Mouse (Mus musculus): ENCODE data around the gene Hrc. TPM values are rescaled to one million over a fixed set of nuclear protein-coding genes. Genes with fewer than 3 reads are reported as not detected.
A peak's percentile ranks its signal among the peaks of the same experiment; 100 is the strongest.
"Not testable (repeated sequence)": the region's sequence is repeated elsewhere in the genome, so short reads cannot be mapped to it uniquely, and the experiment has no call there.

Gene Hrc
- total RNA-seq, 1 experiment from 2014 or later: not detected

DNA sequence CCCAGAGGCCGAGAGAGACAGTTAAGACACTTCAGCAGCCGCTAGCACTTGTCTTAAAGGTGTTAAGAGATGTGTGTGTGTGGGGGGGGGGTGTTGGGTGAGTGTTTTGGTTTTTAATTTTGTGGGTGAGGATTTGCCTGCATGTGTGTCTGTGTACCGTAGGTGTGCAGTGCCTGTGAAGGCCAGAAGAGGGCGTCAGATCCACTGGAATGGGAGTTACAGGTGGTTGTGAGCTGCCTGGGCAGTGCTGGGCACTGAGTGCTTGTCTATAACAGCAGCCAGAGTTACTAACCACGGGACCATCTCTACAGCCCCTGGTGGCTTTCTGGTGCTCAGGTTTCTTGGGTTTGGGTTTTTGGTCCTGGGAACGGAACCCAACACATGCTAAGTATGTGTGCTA lies 3.6 kb upstream of the Hrc start:
- no peak for ATAC-seq (ENCODE audit: extremely low read depth, insufficient number of reproducible peaks, low FRiP score, poor library complexity, severe bottlenecking)

DNA sequence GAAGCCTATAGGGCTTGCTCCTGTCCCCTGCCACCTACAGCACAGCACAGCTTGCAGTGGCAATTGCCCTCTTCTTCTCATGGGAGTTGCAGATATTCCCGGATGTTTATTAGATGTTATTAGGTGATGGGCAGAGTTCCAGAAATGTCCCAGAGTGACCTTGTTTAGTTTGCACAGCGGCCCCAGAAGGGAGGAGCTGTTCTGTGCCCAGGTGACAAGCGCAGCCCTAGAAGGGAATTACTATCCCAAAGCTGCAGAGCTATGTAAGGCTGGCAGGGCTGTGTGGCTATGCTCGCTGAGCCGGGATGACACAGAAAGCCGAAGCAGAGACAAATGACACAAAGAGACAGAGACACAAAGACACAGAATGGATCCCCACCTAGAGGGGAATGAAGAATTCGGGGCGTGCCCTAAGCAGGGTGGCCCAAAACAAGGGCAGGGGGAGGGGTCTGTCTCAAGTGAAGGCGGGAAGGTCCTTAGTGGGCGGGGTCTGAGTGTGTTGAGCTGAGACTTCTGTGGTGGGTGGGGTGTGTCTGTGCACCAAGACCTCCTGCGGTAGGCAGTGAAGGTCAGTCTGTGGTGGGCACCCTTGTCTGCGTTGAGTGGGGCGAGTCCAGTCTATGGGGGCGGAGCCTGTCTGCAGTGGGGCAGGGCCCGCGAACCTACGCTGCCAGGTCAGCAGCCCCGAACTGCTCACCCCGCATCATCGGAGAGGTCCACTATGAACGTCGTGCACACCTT lies 2.2 kb upstream of the Hrc start:
- no peak for ATAC-seq (ENCODE audit: extremely low read depth, insufficient number of reproducible peaks, low FRiP score, poor library complexity, severe bottlenecking)

DNA sequence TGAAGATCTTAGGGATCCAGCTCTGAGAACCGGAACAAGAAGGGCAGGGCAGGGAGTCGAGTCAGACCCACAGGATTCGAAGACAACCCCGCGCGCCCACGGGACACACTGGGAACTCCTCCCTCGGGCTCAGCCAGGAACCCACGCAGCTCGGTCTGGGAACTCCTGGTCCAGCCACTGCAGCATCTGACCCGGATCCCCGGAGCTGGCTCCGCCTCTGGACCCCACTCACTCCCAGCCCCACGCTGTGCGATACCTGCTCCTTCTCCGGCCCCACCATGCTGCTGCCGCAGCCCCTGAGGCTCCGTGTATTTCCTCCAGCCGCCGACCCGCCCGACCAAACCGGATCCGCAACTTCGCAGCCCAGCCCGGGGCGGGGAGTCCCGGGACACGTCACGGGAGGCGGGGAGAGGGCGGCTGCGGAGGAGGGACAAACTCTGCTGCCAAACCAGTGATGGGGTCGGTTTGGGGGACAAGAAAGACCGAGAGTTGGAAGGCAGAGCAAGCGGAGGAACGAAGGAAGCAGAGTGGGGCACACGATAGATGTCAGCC lies 1.6 kb upstream of the Hrc start, which contains the start of gene Trpm4:
Gene Trpm4 (minus strand): TSS at position 350 of the 552 bp plus-strand sequence.
- ATAC-seq (ENCODE audit: extremely low read depth, insufficient number of reproducible peaks, low FRiP score, poor library complexity, severe bottlenecking): peak; percentile 39

DNA sequence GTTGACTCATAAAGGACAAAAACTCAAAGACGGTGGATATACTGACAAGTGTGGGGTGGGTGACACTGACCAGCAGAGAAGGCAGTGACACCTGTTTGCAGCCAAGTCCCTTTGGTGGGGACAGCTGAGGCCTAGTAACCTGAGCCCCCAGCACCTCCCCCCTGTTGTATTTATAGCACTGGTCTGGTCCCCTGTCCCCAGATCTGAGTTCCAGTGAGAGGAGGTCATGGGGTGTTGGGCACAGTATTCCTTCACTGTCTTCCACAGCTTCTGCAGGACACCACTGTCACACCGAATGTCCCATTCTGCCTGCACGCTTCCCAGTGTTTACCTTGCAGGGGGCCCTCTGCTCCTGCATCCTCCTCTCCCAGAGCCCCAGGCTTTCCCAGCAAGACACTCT lies 485 bp upstream of the Hrc start:
- ATAC-seq (ENCODE audit: extremely low read depth, insufficient number of reproducible peaks, low FRiP score, poor library complexity, severe bottlenecking): no peak

DNA sequence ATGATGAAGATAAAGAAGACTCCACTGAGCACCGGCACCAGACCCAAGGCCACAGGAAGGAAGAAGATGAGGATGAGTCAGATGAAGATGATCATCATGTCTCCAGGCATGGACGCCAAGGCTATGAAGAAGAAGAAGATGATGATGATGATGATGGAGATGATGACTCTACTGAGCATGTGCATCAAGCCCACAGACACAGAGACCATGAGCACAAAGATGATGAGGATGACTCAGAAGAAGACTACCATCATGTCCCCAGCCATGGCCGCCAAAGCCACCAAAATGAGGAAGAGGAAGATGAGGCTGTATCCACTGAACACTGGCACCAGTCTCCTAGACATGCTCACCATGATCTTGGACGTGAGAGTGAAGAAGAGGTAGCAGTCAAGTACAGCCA lies 1.2 kb downstream of the Hrc start:
- ATAC-seq (ENCODE audit: extremely low read depth, insufficient number of reproducible peaks, low FRiP score, poor library complexity, severe bottlenecking): no peak

DNA sequence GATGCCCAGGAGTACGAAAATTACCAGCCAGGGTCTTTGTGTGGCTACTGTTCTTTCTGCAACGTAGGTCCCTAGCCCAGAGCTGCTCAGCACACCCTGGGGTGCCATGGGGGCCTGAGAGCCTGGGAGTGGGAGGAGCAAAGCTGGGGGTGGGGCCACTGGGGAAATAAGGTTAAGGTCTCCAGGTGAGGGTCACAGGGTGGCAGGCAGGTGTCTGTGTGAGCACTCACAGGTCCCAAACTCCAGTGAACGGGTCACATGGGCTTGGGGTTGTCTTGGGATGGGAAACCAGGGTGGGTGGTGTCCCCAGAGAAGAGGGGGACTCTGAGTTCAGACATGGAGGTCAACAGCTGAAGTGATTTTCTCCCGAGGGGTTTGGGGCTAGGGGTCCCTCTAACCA lies 2.4 kb downstream of the Hrc start:
- no peak for ATAC-seq (ENCODE audit: extremely low read depth, insufficient number of reproducible peaks, low FRiP score, poor library complexity, severe bottlenecking)

DNA sequence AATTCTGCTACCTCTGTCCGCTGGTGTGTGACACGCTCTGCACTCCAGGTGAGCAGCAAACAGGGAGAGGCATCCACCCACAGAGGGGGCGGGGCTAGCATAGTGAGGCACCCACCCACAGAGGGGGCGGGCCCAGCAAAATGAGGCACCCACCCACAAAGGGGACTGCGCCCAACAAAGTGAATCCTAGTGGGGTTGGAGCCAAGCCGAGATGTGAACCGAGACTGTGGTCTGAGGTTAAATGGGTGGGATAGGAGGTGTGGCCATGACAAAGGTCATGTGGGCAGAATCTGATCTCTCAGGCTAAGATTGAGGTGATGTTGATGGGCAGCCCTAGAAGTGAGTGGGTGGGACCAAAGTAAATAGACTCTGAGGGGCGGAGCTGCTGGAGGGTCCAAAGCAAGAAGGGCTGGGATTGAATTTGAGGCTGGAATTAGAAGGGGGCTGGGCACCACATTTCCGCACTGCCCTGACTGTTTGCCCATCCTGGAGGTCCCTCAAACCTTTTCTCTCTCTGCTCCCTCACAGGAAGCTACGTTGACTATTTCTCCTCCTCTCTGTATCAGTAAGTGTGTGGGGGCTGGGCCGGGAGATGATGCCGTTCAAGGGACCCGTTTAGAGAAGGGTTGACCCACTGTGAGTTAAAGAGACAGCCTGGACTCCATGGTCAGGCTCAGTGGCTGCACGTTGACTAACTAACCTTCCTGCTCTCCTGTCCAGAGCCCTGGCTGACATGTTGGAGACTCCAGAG lies 3.2 kb downstream of the Hrc start:
- 0 out of 2 replicates have a peak, but pooled peaks have one; percentile 2 for ATAC-seq (ENCODE audit: extremely low read depth, insufficient number of reproducible peaks, low FRiP score, poor library complexity, severe bottlenecking)

DNA sequence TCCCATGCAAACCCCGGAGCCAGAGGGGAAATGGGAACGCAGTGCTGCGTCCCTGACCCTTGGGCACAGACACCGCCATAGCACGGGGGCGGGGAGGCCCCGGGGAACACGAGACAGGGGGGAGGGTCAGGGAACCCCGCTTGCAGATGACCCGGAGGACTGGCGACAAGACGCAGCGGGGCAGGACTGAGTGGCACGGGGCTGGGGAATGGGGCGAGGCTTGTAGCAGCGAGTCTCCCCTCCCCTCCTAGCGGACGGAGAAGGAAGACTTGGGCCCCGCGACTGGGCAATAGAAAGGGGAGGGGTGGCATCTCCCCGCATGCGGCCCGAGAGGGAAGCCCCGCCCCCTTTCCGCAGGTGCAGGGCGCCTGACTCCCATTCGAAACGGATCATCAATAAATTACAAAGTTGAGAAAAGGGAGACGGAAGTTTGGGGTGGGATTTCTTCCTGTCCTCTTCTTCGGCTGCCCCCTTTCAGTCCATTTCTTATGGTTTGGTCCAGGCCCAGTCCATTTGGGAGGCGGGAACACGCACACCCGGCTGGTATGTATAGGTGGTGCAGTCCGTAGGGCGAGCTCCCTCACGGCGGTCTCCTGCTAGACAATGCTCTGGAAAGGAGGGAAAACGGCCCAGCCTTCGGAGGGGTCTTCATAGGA lies 4.4 kb downstream of the Hrc start:
- ATAC-seq (ENCODE audit: extremely low read depth, insufficient number of reproducible peaks, low FRiP score, poor library complexity, severe bottlenecking): no peak

DNA sequence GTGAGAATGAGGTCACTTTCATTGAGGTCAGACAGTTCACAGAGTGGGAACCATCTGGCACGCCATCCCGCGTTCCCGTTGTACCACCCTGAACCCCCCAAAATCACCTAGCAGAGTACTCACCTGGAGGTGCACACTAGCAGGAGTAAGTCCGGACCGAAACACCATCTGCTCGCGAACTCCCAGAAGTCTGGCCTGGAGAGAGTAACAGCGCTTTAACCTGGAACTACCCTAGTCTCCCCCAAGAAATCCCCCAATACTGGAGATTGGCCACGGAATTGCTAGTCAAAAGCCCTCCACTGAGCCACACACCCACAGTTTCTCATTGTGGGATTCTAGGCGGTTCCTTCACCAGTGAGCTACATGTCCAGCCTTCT lies 5.0 kb downstream of the Hrc start:
- ATAC-seq (ENCODE audit: extremely low read depth, insufficient number of reproducible peaks, low FRiP score, poor library complexity, severe bottlenecking): no peak

DNA sequence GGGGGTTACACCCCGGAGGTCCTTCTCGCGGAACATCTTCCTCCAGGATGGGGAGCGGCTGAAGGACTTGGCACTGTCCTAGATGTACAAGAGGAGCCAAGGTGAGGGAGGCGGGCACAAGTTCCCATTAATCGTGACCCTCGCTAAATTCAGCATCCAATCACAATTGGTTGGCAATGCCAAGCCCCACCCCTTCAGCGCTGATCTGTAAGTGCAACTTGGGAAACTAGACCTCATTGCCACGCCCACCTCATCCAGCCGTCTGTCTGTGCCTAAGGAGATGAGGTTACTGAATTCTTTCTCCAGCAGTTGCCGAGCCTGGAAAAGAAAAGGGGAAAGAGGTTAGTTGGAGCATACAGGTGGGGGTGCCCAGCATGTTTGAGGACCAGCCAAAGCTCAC lies 5.6 kb downstream of the Hrc start:
- no peak for ATAC-seq (ENCODE audit: extremely low read depth, insufficient number of reproducible peaks, low FRiP score, poor library complexity, severe bottlenecking)

DNA sequence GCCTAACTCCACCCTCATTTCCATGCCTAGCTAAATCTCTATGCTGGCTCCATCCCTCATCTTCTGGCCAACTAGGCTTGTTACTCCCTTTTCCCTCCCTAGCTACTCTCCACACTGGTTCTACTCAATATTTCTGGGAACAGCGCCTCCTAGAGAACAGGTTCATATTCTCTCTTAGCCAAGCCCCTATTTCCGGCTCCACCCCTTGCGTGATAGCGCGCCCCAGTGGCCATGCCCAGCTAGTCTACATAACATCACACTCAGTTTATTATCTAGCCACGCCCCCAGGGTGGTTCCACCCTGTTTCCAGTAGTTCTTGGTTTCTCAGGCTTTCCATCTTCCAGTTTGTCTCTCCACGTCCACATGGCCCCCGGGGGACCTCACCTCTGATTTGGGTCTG lies 6.2 kb downstream of the Hrc start:
- ATAC-seq (ENCODE audit: extremely low read depth, insufficient number of reproducible peaks, low FRiP score, poor library complexity, severe bottlenecking): peak; percentile 54

DNA sequence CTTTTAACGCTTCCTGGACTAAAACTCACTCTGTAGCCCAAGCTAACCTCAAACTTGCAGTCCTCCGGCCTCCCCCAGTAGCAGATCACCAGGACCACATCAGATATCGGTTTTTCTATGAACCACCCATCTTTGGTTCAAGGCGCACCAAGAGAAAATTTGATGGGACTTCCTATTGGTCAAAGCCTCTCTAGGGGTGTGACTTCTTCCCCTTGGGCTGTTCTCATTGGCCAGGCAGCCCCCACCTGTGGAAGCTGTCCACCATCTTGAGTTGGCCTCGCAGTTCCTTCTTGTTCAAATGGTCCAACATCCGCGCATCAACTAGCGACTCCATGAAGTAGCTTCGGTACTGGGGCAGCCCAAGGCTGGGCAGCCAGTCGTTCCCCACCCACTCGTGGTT lies 7.0 kb downstream of the Hrc start:
- ATAC-seq (ENCODE audit: extremely low read depth, insufficient number of reproducible peaks, low FRiP score, poor library complexity, severe bottlenecking): no peak

DNA sequence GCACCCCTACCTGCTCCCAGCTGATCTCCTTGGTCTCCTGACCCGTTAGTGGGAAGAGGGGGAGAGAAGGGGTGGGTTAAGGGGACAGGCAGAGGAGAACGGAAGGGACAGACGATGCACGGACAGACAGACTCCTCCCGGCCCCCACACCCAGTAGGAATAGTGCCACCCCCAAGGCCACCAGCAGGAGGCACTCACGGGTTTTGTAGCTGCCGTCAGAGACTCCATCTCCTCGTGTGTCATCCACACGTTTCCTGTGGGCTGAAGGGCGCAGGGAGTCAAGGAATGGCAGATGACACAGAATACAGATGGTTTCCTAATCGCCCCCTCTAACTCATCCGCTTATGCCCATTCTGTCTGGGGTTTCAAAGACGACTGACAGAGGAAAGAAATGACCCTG lies 8.5 kb downstream of the Hrc start:
- ATAC-seq (ENCODE audit: extremely low read depth, insufficient number of reproducible peaks, low FRiP score, poor library complexity, severe bottlenecking): no peak

DNA sequence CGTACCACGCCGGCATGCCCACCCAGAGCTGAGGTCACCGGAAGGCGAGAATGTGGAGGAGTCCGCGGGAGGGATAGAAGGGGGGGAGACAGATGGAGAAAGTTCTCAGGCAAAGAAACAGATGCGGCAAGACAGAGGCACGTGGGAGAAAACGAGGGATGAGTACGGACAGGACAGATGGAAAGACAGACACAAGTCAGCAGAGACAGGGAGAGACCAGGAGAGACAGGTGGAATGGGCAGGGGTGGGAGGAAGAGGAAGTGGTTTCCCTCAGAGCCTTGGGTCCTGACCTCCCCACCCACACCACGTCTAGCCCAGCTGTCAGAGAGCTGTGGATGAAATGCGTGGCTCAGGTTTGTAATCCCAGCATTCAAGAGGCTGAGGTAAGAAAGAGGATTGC lies 11.8 kb downstream of the Hrc start:
- ATAC-seq (ENCODE audit: extremely low read depth, insufficient number of reproducible peaks, low FRiP score, poor library complexity, severe bottlenecking): no peak

DNA sequence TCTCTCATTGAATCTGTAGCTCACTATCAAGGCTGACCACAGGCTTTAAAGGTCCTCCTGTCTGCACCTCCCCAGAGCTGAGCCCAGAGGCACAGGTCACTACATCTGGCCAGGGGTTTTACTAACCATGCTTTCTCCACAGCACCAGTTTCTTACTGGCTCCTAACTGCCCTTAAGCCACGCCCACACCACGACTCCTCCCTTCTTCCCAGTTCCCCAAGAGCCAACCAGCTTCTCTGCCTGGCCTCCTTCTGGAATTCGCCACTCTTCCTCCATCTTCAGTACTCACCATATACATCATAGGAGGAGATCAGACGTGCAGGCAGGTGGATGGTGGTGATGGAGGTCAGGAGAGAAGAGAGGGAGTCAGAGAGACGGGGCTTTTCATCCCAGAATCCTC lies 18.0 kb downstream of the Hrc start:
- ATAC-seq (ENCODE audit: extremely low read depth, insufficient number of reproducible peaks, low FRiP score, poor library complexity, severe bottlenecking): no peak

DNA sequence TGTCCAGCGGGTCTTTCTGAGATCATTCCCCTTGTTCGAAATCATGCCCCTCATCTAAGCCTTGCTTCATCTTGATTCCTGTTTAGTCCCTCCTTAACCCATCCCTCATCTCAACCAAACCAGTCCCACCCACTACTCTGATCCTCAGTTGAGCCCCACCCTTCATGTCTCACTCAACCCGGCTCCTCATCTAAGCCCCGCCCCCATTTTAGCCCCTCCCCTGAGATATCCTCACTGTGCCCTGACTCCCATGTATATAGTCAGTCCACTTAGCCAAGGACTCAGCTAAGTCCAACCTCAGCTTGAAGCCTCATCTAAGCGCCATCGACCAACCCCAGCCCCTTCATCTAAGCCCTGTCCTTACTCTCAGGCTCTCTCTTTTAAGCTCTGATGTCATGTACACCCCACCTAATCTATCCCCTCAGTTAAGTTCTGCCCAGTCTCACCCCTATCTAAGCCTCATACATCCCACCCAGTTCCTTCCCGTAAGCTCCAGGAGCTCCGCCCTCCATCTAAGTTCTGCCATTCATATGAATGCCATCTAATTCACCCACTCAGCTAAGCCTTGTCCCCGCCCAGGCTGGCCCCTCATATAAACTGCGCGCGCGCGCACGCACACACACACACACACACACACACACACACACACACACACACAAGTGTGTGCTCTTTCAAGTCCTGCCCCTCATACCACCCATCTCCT lies 20.4 kb downstream of the Hrc start:
- ATAC-seq (ENCODE audit: extremely low read depth, insufficient number of reproducible peaks, low FRiP score, poor library complexity, severe bottlenecking): no peak

DNA sequence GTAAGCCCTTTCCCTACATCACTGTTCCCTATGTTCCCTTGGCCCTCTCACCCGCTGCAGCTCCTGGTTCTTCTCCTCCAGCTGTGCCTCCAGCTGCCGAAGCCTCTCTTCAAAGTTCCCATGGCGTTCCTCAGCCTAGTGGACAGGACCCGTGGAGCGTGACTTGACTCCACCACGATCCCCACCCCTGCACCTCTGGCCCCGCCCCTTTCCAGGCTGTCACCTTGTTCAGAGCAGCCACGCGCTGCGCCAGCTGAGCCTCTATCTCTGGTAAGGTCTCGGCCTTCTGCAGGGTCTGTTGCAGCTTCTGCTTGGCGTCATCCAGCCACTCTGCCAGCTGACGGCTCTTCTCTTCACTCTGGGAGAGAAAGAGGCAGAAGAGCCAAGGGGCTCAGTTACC lies 21.0 kb downstream of the Hrc start:
- no peak for ATAC-seq (ENCODE audit: extremely low read depth, insufficient number of reproducible peaks, low FRiP score, poor library complexity, severe bottlenecking)

DNA sequence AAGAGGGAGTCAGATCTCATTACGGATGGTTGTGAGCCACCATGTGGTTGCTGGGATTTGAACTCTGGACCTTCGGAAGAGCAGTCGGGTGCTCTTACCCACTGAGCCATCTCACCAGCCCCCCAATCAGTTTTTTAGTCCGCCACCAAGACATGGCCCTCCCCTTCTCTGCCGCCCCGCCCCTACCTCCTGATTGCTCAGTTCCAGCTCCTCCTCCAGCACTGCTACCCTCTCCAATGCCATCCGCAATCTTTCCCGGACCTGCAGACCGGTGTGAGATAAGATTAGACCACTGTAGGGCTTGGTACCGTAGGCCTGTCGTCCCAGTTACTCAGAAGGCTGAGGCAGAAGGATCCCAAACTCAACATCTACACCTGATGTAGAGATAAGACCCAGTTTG lies 24.0 kb downstream of the Hrc start:
- ATAC-seq (ENCODE audit: extremely low read depth, insufficient number of reproducible peaks, low FRiP score, poor library complexity, severe bottlenecking): not testable (repeated sequence)

DNA sequence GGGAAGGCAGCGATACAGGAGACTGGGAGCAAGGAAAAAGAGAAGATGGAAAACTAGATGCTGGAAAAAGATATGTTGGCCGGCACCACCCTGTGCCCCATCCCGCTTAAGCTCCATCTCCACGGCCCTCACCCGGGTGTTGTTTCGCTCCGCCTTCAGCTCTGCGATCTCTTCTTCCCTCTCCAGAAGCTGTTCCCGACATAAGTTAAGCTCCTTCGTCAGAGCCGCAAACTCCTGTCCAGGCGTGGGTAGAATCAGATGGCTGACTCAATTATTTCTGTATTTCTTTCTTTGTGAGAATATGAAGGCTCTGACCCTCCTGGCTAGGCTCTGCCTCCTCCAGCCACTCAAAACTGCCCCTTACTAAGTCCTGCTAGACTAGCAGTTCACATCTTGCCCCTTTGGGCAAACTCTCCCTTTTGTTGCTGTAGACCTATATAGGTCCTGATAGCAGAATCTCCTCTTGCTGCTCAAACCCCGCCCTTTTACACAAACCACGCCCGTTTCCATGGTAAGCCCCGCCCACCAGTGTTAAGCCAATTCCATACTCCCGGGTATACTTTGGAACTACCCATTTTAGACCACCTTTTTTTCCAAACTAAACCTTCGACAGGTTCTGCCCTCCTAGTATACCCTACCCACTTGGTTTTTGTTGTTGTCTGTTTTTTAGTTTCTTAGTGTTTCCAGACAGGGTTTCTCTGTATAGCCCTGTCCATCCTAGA lies 25.5 kb downstream of the Hrc start:
- ATAC-seq (ENCODE audit: extremely low read depth, insufficient number of reproducible peaks, low FRiP score, poor library complexity, severe bottlenecking): no peak
